Mouse (Mus musculus) midbrain, embryonic 10.5 days (tissue): ENCODE measurements around the gene 1700088E04Rik. TPM values are rescaled to one million over a fixed set of nuclear protein-coding genes. Genes with fewer than 3 reads are reported as not detected.
A peak's percentile ranks its signal among the peaks of the same experiment; 100 is the strongest.

ENCODE experiments used
- DNase-seq: peaks from one replicate; pipeline ENCODE4 v3.0.0-alpha.2; 2017; ENCODE audit warnings: low spot score
- H3K27ac ChIP-seq: fragments of 300-500 bp; sonication (generic); replicated peaks from 2 replicates; pipeline ENCODE4 v1.5.1; 2016; ENCODE audit warnings: mild to moderate bottlenecking
- H3K27me3 ChIP-seq: fragments of 300-500 bp; sonication (generic); 2 replicates; pipeline ENCODE4 v1.6.1; 2016; ENCODE audit warnings: low read depth, mild to moderate bottlenecking; ENCODE audit not compliant: poor library complexity, severe bottlenecking
- H3K36me3 ChIP-seq: fragments of 300-500 bp; sonication (generic); 2 replicates; pipeline ENCODE4 v1.6.1; 2016; ENCODE audit warnings: mild to moderate bottlenecking, moderate library complexity
- H3K4me1 ChIP-seq: fragments of 300-500 bp; sonication (generic); 2 replicates; pipeline ENCODE4 v1.6.1; 2016
- H3K4me3 ChIP-seq: fragments of 300-500 bp; sonication (generic); 2 replicates; pipeline ENCODE4 v1.5.1; 2016; ENCODE audit warnings: mild to moderate bottlenecking, moderate library complexity
- H3K9me3 ChIP-seq: fragments of 300-500 bp; sonication (generic); replicated peaks from 2 replicates; pipeline ENCODE4 v1.6.1; 2016; ENCODE audit warnings: mild to moderate bottlenecking
- WGBS: fragments of 180-500 bp; shearing (Covaris S2); methylation state at CpG from one replicate; pipeline ENCODE4 v1.1.7; 2016; 5-methylcytosine and 5-hydroxymethylcytosine counted together
- polyA plus RNA-seq: library from polyadenylated mRNA; unstranded; fragments of >200 nt; fragmentation: Nextera tagmentation; extraction: Ambion mirVana; gene quantifications from 2 replicates; pipeline ENCODE4 v1.2.1, GENCODE M21; 2016

The 1700088E04Rik gene
- polyA plus RNA-seq, 1 experiment from 2014 or later: 7.8 TPM

GRCm38 (mm10) chr15:79108421-79109320 lies 32.4 kb downstream of the 1700088E04Rik start, which contains the start of gene Micall1:
Micall1 (plus strand) TSS chr15:79108898.
- Histone ChIP-seq H3K27ac (peak within 1 kb of the TSS; percentile 91), H3K4me3 (peak within 1 kb of the TSS; percentile 80), H3K27me3 (peaks cover 28% of the 10 kb centered on the region), H3K4me1 (peaks cover 31% of the 10 kb centered on the region), H3K36me3 (peaks cover 6% of the 10 kb centered on the region), H3K9me3 (no peaks in the 10 kb centered on the region)
- DNase-seq: peak; percentile 61
- WGBS: 1% methylated on average over 81 of the region's 85 CpGs

- 22% methylated on average over 7 of the region's 7 CpGs for WGBS
- H3K27ac ChIP-seq: no peak overlapping the region; the same call in 1 of the 2 replicates
- no peaks in the 10 kb centered on the region for H3K9me3 ChIP-seq
- peaks cover 4% of the 10 kb centered on the region for H3K36me3 ChIP-seq
- peaks cover 31% of the 10 kb centered on the region for H3K4me1 ChIP-seq
- H3K27me3 ChIP-seq: peaks cover 28% of the 10 kb centered on the region
- DNase-seq: peak; percentile 26
- peak overlapping the region; percentile 80 for H3K4me3 ChIP-seq
These were observed 33.1 kb downstream of the 1700088E04Rik start for GRCm38 (mm10) chr15:79107966-79108365.

DNA sequence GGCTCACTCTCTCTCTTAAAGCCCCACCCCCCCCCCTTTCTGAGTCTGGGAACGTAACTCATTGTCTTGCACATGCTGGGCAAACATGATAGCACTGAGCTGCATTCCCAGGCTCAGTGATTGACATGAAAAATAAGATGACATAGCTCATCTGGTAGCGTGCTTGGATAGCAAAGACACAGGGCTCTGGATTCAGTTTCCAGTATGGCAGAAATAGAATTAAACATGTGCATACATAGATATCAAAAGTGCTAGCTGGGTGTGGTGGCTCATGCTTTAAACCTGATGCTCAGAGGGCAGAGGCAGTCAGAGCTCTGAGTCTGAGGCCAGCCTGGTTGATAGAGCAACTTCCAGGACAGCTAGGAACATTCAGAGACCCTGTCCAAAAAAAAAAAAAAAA lies 35.2 kb downstream of the 1700088E04Rik start:
- no peaks in the 10 kb centered on the region for H3K36me3 ChIP-seq
- no peak overlapping the region for H3K27ac ChIP-seq
- H3K4me3 ChIP-seq: no peak overlapping the region
- DNase-seq: no peak
- peaks cover 19% of the 10 kb centered on the region for H3K27me3 ChIP-seq
- H3K9me3 ChIP-seq: no peaks in the 10 kb centered on the region
- 65% methylated on average over 2 of the region's 2 CpGs for WGBS
- peaks cover 31% of the 10 kb centered on the region for H3K4me1 ChIP-seq

DNA sequence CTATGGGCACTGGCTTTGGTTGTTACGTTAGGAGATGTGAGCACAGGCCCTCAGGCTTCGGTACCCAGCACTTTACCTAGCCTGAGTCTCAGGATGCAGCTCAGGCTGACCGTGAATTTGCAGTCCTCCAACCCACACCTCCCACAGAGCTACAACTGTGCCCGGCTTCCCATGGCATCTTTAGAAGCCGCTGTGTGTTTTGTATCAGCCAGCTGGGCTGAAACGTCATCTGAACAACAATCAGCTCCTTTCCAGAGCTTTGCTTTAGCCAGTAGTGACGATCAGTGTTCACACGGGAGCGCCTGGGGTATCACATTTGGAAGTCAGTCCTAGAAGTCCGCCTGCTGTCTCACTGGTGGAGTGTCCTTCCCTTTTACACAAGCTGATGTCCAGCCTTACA lies 37.8 kb downstream of the 1700088E04Rik start:
- 77% methylated on average over 10 of the region's 10 CpGs for WGBS
- H3K36me3 ChIP-seq: no peaks in the 10 kb centered on the region
- H3K4me3 ChIP-seq: no peak overlapping the region
- H3K27ac ChIP-seq: no peak overlapping the region
- no peaks in the 10 kb centered on the region for H3K9me3 ChIP-seq
- no peak for DNase-seq
- peaks cover 6% of the 10 kb centered on the region for H3K27me3 ChIP-seq
- H3K4me1 ChIP-seq: peaks cover 11% of the 10 kb centered on the region

DNA sequence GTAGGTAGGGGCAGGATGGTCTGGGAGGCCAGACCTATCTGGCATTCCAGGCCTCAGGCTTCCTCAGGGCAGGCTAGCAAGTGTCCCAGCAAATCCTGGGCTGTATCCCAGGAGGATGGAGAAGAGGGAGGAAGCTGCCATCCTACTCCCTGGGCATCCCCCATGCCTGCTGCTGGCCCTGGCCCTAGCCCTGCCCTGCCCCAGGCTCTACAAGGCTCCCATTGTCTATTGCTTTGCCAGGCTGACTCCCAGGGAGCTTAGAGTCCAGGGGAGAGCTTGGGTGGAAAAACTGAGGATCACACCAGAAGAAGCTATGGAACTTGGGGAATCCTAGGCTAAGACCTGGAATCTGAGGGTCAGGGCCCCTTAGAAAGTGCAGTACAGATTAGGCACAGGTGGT lies 39.5 kb downstream of the 1700088E04Rik start:
- Histone ChIP-seq H3K27me3 (no peaks in the 10 kb centered on the region), H3K36me3 (peaks cover 2% of the 10 kb centered on the region), H3K4me1 (peaks cover 15% of the 10 kb centered on the region), H3K4me3 (no peak overlapping the region), H3K27ac (no peak overlapping the region), H3K9me3 (no peaks in the 10 kb centered on the region)
- DNase-seq: no peak

DNA sequence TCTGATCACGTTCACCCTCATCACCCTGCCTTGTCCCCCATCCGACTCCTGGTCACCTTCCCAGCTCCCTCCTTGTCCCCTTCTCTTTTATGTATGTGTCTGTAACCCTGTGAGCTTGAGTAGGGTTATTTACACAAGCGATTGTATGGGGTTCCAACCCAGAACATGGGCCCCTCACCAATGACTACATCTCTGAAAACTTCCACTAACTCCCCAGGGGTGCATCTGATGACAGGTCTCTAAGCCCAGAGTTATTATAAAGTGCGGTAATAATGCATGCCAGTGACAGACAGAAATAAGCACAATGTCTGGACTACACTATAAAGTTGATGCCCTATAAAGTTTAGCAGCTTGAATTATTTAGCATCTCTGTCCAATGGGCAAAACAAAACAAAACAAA lies 40.7 kb downstream of the 1700088E04Rik start:
- H3K9me3 ChIP-seq: no peaks in the 10 kb centered on the region
- DNase-seq: no peak
- peaks cover 17% of the 10 kb centered on the region for H3K4me1 ChIP-seq
- no peak overlapping the region for H3K4me3 ChIP-seq
- 81% methylated on average over 4 of the region's 4 CpGs for WGBS
- no peak overlapping the region for H3K27ac ChIP-seq
- no peaks in the 10 kb centered on the region for H3K27me3 ChIP-seq
- peaks cover 13% of the 10 kb centered on the region for H3K36me3 ChIP-seq

DNA sequence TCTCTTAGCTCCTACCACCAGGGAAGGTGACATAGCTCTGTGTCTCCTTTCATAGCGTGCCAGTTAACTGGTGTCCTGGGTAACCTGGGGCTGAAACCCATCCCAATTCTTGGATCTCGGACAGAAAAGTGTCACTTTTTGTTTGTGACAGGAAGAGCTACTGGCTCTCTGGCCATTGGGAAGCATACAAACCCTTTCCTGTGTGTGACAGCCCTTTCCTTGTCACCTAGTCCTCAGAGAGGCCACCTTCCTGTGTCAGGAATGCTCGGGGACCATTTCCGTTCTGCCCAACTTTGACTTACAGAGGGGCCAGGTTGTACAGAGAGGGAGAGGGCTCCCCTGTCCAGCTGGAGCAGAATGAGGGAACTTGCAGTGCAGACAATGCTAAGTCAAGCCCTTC lies 41.6 kb downstream of the 1700088E04Rik start:
- Histone ChIP-seq H3K27me3 (no peaks in the 10 kb centered on the region), H3K9me3 (no peaks in the 10 kb centered on the region), H3K27ac (no peak overlapping the region), H3K4me1 (peaks cover 17% of the 10 kb centered on the region), H3K4me3 (no peak overlapping the region), H3K36me3 (peaks cover 22% of the 10 kb centered on the region)
- no peak for DNase-seq
- 61% methylated on average over 4 of the region's 4 CpGs for WGBS

DNA sequence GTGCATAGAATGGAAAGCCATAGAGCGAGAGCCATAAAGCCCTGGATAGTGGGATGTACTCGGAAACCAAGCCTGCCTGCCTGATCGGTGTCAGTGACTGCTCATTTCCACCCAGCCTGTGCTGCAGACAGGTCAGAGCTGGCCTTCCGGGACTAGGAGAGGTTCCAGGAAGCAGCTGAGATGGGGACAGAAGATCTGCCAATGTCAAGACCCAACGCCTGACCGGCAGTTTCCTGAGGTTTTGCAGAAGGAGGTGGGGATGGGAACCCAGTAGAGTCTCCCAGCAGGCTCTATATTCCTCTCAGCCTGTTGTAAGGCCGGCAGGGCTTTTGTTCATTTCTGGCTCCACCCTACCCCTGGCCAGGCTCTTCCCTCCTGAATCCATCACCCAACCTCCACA lies 42.2 kb downstream of the 1700088E04Rik start:
- H3K27ac ChIP-seq: no peak overlapping the region
- WGBS: 57% methylated on average over 7 of the region's 7 CpGs
- no peaks in the 10 kb centered on the region for H3K27me3 ChIP-seq

DNA sequence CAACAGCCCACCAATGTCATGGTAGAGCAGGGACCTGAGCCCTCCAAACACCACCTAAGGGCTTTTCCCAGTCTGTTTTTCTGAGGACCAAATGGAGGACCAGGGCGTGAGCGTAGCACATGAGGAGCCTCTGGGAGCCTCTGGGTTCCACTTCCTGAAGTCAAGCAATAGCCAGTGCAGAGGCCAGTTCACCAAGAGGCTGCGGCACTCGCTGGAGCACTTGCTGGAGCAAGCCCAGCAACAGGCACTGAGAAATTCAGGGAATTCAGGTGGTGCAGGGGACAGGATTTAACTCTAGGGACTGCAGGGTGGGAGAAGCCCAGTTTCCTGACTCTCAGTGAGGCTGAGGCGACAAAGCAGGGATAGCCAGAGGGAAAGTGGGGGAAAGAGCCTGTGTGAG lies 42.8 kb downstream of the 1700088E04Rik start:
- WGBS: 65% methylated on average over 5 of the region's 5 CpGs
- no peaks in the 10 kb centered on the region for H3K27me3 ChIP-seq
- H3K36me3 ChIP-seq: peaks cover 35% of the 10 kb centered on the region
- peaks cover 17% of the 10 kb centered on the region for H3K4me1 ChIP-seq
- no peak overlapping the region for H3K4me3 ChIP-seq
- H3K9me3 ChIP-seq: no peaks in the 10 kb centered on the region
- DNase-seq: no peak
- 0 out of 2 replicates have a peak overlapping the region, but pooled peaks have one; percentile 14 for H3K27ac ChIP-seq

More for the DNA sequence above, 42.2 kb downstream of the 1700088E04Rik start:
- Histone ChIP-seq H3K4me1 (peaks cover 17% of the 10 kb centered on the region), H3K36me3 (peaks cover 28% of the 10 kb centered on the region), H3K4me3 (no peak overlapping the region), H3K9me3 (no peaks in the 10 kb centered on the region)
- no peak for DNase-seq

DNA sequence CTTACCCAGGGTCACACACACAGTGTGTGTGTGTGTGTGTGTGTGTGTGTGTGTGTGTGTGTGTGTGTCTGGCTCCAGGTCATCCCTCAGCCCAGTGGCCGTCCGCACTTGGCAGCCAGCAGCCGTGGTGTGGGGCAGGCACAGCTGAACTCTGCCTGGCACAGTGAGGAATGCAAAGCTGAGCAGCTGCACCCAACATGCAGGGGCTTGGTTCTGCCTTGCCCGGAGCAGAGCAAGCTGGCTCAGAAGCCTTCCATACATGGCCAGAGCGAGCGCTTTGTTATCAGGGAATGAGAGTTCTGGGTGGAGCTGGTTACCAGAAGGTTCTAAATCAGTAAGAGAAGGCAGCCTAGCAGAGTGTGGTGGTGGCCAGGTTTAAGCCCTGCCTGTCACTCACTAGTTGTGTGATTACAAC lies 43.4 kb downstream of the 1700088E04Rik start:
- peaks cover 41% of the 10 kb centered on the region for H3K36me3 ChIP-seq
- H3K4me3 ChIP-seq: no peak overlapping the region
- no peak overlapping the region; the same call in 1 of the 2 replicates for H3K27ac ChIP-seq
- WGBS: 73% methylated on average over 6 of the region's 6 CpGs
- no peaks in the 10 kb centered on the region for H3K9me3 ChIP-seq
- no peaks in the 10 kb centered on the region for H3K27me3 ChIP-seq
- peaks cover 17% of the 10 kb centered on the region for H3K4me1 ChIP-seq
- DNase-seq: no peak

GRCm38 (mm10) chr15:79097135-79097534 lies 43.9 kb downstream of the 1700088E04Rik start:
- peaks cover 46% of the 10 kb centered on the region for H3K36me3 ChIP-seq
- WGBS: 46% methylated on average over 2 of the region's 2 CpGs
- no peak overlapping the region for H3K4me3 ChIP-seq
- H3K27ac ChIP-seq: no peak overlapping the region
- H3K4me1 ChIP-seq: peaks cover 17% of the 10 kb centered on the region
- DNase-seq: no peak
- H3K27me3 ChIP-seq: no peaks in the 10 kb centered on the region
- no peaks in the 10 kb centered on the region for H3K9me3 ChIP-seq

DNA sequence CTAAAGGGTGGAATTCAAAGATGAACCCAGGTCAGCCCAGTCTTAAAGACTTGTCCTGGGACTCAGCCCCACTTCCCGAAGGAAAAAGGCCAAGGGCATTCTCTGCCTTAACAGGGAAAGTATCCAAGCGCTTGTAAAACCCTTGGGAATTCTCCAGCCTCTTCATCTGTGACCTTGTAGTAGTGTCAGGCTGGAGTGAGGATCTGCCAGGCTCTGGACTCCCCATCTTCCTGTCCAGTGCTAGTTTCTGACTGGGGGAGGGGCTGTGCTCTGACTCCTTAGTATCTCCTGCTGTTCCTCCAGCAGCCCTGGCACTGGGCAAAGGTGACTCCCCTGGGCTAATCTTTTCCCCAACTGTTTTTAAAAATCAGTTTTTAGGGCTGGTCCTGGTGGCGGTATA lies 44.5 kb downstream of the 1700088E04Rik start:
- Histone ChIP-seq H3K4me3 (no peak overlapping the region), H3K9me3 (no peaks in the 10 kb centered on the region), H3K36me3 (peaks cover 51% of the 10 kb centered on the region), H3K27ac (no peak overlapping the region), H3K4me1 (peaks cover 17% of the 10 kb centered on the region), H3K27me3 (no peaks in the 10 kb centered on the region)
- 74% methylated on average over 3 of the region's 3 CpGs for WGBS
- DNase-seq: no peak

GRCm38 (mm10) chr15:79095483-79095882 lies 45.6 kb downstream of the 1700088E04Rik start:
- Histone ChIP-seq H3K4me3 (no peak overlapping the region), H3K27me3 (no peaks in the 10 kb centered on the region), H3K36me3 (peaks cover 62% of the 10 kb centered on the region), H3K9me3 (no peaks in the 10 kb centered on the region), H3K4me1 (peaks cover 17% of the 10 kb centered on the region), H3K27ac (no peak overlapping the region)
- no peak for DNase-seq
- 96% methylated on average over 5 of the region's 5 CpGs for WGBS
